Mouse (Mus musculus) liver, embryonic 14.5 days (tissue): ENCODE data around the gene Dpp8. TPM values are rescaled to one million over a fixed set of nuclear protein-coding genes. Genes with fewer than 3 reads are reported as not detected.
A peak's percentile ranks its signal among the peaks of the same experiment; 100 is the strongest.

ENCODE experiments used
- ATAC-seq: fragments of 200-750 bp; cut with Nextera tagmentation; 2 replicates; pipeline ENCODE4 v1.8.0; 2017; ENCODE audit warnings: moderate number of reproducible peaks, mild to moderate bottlenecking, moderate library complexity; ENCODE audit not compliant: insufficient read depth
- DNase-seq, 3 experiments: peaks; one replicate each; pipeline ENCODE4 v3.0.0-alpha.2; 2012 to 2013; ENCODE audit warnings: low read depth in 3 of 3, low spot score in 3 of 3
- H3K27ac ChIP-seq: fragments of 300-500 bp; sonication (generic); 2 replicates; pipeline ENCODE4 v1.5.1; 2014; ENCODE audit warnings: moderate library complexity, mild to moderate bottlenecking, control low read depth, inconsistent platforms
- H3K27me3 ChIP-seq: fragments of 300-500 bp; sonication (generic); 2 replicates; pipeline ENCODE4 v1.6.1; 2014; ENCODE audit warnings: mild to moderate bottlenecking, low read length, moderate library complexity; ENCODE audit not compliant: control insufficient read depth, insufficient read depth
- H3K36me3 ChIP-seq: fragments of 300-500 bp; sonication (generic); replicated peaks from 2 replicates; pipeline ENCODE4 v1.6.1; 2014; ENCODE audit warnings: low read depth; ENCODE audit not compliant: control insufficient read depth, insufficient read depth
- H3K4me1 ChIP-seq, 2 experiments: fragments of 200-500 bp in 1 of 2; fragments of 300-500 bp in 1 of 2; sonication (generic) in 1 of 2; replicated peaks; 2 replicates each; pipeline ENCODE4 v1.6.1; 2012 to 2014; ENCODE audit warnings: antibody characterized with exemption in 1 of 2, inconsistent platforms in 1 of 2, low read length in 1 of 2; ENCODE audit not compliant: control insufficient read depth in 2 of 2, insufficient read depth in 2 of 2
- H3K4me2 ChIP-seq: fragments of 300-500 bp; sonication (generic); 2 replicates; pipeline ENCODE4 v1.6.1; 2014; ENCODE audit warnings: low read depth, mild to moderate bottlenecking, control low read depth, moderate library complexity
- H3K4me3 ChIP-seq, 2 experiments: fragments of 200-500 bp in 1 of 2; fragments of 300-500 bp in 1 of 2; sonication (generic) in 1 of 2; 2 replicates each; pipeline ENCODE4 v1.5.1; 2012 to 2014; ENCODE audit warnings: low read depth in 2 of 2, low read length in 2 of 2, mild to moderate bottlenecking in 2 of 2, control low read depth in 1 of 2, inconsistent platforms in 1 of 2, moderate library complexity in 1 of 2; ENCODE audit not compliant: insufficient read depth in 1 of 2
- H3K9ac ChIP-seq: fragments of 300-500 bp; sonication (generic); replicated peaks from 2 replicates; pipeline ENCODE4 v1.6.1; 2014; ENCODE audit warnings: mild to moderate bottlenecking, control low read depth, moderate library complexity
- H3K9me3 ChIP-seq: fragments of 300-500 bp; sonication (generic); 2 replicates; pipeline ENCODE4 v1.6.1; 2016; ENCODE audit warnings: low read length, mixed read lengths; ENCODE audit not compliant: control insufficient read depth
- CTCF ChIP-seq: IDR thresholded peaks from 2 replicates; pipeline ENCODE4 v1.5.1; 2016; ENCODE audit warnings: antibody characterized with exemption, low read depth, control low read depth
- EP300 ChIP-seq: IDR thresholded peaks from 2 replicates; pipeline ENCODE4 v1.6.1; 2016; ENCODE audit warnings: antibody characterized with exemption, low read depth
- WGBS: fragments of 180-500 bp; shearing (Covaris S2); extraction: QIAGEN DNeasy Blood & Tissue Kit; methylation state at CpG from one replicate; pipeline ENCODE4 v1.1.7; 2014; ENCODE audit not compliant: insufficient replicate concordance; 5-methylcytosine and 5-hydroxymethylcytosine counted together
- polyA plus RNA-seq, 2 experiments: library from polyadenylated mRNA; depleted of rRNA in 1 of 2; stranded (reverse) in 1 of 2; unstranded in 1 of 2; fragments of >200 nt; fragmentation: Nextera tagmentation in 1 of 2; extraction: Ambion mirVana in 1 of 2; gene quantifications; 2 replicates each; pipeline versions ENCODE4 v1.2.1 to v1.2.3; 2012 to 2014

The Dpp8 gene
- polyA plus RNA-seq, 2 experiments, result 11.7 to 18.5 TPM

DNA sequence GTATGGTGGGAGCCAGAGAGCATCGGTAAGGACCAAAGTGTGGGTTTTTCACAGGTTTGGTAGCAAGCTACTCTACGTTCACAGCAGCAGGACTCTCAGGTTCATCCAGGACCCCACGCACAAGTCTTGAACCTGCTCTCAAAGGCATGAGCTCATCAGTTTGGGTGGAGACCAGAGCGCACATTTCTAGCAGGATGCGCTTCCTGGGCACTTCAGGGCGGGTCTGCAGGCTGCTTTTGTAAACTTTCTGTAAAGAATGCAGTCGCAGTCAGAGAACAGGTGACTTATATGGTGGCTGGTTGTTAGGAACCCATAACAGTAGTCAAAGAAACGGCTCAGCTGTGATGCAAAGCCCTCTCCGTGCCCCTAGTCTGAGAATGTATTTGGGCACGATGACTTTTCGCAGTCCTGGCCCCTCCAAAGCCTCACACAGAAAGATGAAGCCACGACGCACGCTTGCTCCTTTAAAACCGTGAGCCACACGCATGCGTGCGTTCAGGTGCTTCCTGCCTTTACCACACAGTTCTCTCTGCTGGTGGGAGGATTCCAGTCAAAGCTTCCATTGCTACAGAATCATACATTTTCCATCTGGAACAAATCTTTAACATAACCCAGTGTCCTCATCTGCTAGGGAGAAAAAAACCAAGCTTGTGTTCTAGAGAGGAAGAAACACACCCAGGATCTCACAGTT lies 51.0 kb downstream of the Dpp8 start:
- 87% methylated on average over 18 of the region's 18 CpGs for WGBS
- Histone ChIP-seq H3K4me3 (no peak overlapping the region), H3K4me2 (no peak overlapping the region), H3K27me3 (no peaks in the 10 kb centered on the region), H3K9ac (no peak overlapping the region), H3K27ac (no peak overlapping the region), H3K4me1 (peaks cover 0 to 7% of the 10 kb centered on the region in 2 experiments; a peak in 3 of 4 replicates), H3K9me3 (no peaks in the 10 kb centered on the region), H3K36me3 (peaks cover 35% of the 10 kb centered on the region)
- ATAC-seq (no peak), DNase-seq (no peak)
- no peak for TF ChIP-seq CTCF
- no peak for TF ChIP-seq EP300

DNA sequence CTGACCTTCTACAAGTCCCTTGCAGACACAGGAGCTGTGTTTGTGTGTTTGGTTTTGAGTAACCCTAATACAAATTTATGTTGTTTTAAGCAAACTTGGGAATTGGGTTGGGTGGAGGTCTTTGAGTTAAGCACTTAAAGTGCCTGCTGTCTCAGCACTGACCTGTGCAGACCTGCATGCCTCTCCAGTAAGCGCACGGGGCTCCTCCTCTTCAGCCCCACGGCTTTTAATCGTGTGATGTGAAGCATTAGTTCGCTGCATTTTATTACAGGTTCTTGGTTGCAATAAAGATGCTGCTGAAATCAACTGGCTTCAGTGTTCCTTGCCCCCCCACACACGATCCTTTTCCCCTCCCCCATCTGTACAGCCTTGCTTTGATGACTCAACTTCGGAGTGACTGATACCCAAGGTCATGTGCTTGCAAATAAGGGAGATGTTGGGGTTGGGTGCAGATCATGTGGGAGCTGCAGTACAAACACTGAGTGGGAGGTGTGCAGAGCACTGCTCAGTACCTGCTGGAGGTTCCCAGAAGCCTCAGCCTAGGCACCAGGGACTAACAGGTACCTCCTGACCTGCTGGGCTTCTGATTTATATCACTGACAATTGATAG lies 52.1 kb downstream of the Dpp8 start:
- DNase-seq (no peak), ATAC-seq (peak; percentile 50)
- H3K36me3 ChIP-seq, result peaks cover 25% of the 10 kb centered on the region
- no peak overlapping the region for H3K27ac ChIP-seq
- TF ChIP-seq EP300 (no peak), CTCF (no peak)
- H3K4me2 ChIP-seq, result no peak overlapping the region
- WGBS, result 68% methylated on average over 7 of the region's 7 CpGs
- no peaks in the 10 kb centered on the region for H3K27me3 ChIP-seq
- no peak overlapping the region for H3K9ac ChIP-seq
- H3K4me3 ChIP-seq, result no peak overlapping the region
- peaks cover 0 to 7% of the 10 kb centered on the region in 2 experiments; a peak in 3 of 4 replicates for H3K4me1 ChIP-seq
- no peaks in the 10 kb centered on the region for H3K9me3 ChIP-seq

DNA sequence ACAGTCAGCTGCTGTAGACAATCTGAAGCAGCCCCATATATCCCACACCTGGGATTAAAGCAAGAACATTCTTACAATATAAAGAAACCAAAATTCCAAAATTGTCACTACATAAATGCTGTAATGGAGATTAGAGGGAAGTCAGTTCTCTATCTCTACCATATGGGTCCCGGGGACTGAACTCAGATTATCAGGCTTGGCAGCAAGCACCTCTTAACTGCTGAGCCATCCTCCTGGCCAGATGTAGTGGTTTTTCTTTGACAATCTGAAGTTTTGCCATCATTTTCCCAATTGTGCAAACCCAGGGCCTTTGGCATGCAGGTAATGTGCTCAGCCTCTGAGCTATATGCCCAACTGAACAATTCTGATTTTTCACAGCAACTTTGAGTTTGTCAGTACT lies 53.1 kb downstream of the Dpp8 start:
- Histone ChIP-seq H3K27ac (no peak overlapping the region), H3K4me3 (no peak overlapping the region), H3K27me3 (no peaks in the 10 kb centered on the region), H3K4me1 (peaks cover 0 to 7% of the 10 kb centered on the region in 2 experiments; a peak in 3 of 4 replicates), H3K9ac (no peak overlapping the region), H3K9me3 (no peaks in the 10 kb centered on the region), H3K4me2 (no peak overlapping the region), H3K36me3 (peaks cover 18% of the 10 kb centered on the region)
- WGBS, result 36% methylated on average over 1 of the region's 1 CpGs
- DNase-seq (no peak), ATAC-seq (no peak)
- TF ChIP-seq CTCF (no peak), EP300 (peak; percentile 19; the same call in 1 of the 2 replicates)

DNA sequence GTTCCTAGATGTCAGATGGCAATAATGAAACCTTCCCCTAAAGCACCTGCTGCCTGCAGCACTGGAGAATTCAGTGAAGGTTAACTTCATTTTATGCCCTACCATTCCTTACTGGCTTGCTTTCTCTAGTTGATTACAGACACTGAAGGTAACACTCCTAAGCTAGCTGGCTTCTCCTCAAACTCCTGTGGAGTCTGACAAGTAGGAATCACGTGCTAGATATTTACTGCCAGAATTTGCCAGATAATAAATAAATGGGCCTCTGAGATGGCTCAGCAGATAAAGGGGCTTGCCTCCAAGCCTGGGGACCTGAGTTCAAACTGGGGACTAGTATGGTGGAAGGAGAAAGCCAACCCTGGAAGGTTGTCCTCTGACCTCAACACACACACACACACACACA lies 54.6 kb downstream of the Dpp8 start:
- 30% methylated on average over 1 of the region's 1 CpGs for WGBS
- Histone ChIP-seq H3K4me1 (peaks cover 0 to 7% of the 10 kb centered on the region in 2 experiments; a peak in 3 of 4 replicates), H3K36me3 (peaks cover 9% of the 10 kb centered on the region; the same call in 1 of the 2 replicates), H3K27me3 (no peaks in the 10 kb centered on the region), H3K27ac (no peak overlapping the region), H3K4me2 (no peak overlapping the region), H3K9ac (no peak overlapping the region), H3K9me3 (no peaks in the 10 kb centered on the region), H3K4me3 (no peak overlapping the region)
- ATAC-seq (no peak), DNase-seq (no peak)
- TF ChIP-seq EP300 (no peak), CTCF (no peak)

DNA sequence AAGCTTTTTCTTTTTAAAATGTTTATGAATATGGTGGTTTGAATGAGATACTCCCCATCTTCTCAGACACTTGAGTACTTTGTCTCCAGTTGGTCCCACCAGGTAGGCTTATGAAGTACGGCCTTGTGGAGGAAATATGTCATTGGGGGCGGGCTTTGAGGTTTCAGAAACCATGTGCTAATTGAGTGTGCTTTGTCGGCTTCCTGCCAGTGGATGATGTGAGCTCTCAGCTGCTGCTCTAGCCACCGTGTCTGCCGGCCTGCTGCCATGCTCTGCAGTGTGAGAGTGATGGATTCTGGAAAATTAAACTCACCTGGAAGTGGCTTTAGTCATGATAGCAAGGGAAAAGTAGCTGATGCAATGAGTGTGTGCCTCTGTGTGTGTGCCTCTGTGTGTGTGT lies 55.3 kb downstream of the Dpp8 start:
- WGBS, result 25% methylated on average over 5 of the region's 5 CpGs
- no peaks in the 10 kb centered on the region for H3K9me3 ChIP-seq
- peaks cover 5% of the 10 kb centered on the region; the same call in 1 of the 2 replicates for H3K36me3 ChIP-seq
- peaks cover 0 to 7% of the 10 kb centered on the region in 2 experiments; a peak in 3 of 4 replicates for H3K4me1 ChIP-seq
- ATAC-seq (no peak), DNase-seq (no peak)
- no peak overlapping the region for H3K27ac ChIP-seq
- no peak overlapping the region for H3K4me2 ChIP-seq
- no peak overlapping the region for H3K4me3 ChIP-seq
- H3K27me3 ChIP-seq, result no peaks in the 10 kb centered on the region
- TF ChIP-seq EP300 (no peak), CTCF (no peak)
- no peak overlapping the region for H3K9ac ChIP-seq
